Mouse (Mus musculus) urinary bladder, postnatal 10 days (tissue): ENCODE data around the gene Olfr1109.

Experiments
- DNase-seq: peaks from one replicate; pipeline ENCODE4 v3.0.0; 2022; ENCODE audit warnings: low spot score

Gene Olfr1109

GRCm38 (mm10) chr2:87095908-87096307, at the start of gene Olfr1109:
Gene Olfr1109, minus strand, starts transcription at chr2:87096008.
- no peak for DNase-seq

- no peak for DNase-seq
Measured at GRCm38 (mm10) chr2:87140200-87140599, 44.4 kb upstream of the Olfr1109 start, which contains the start of gene Olfr1110. Gene Olfr1110, minus strand, starts transcription at chr2:87140300.

- no peak for DNase-seq
Measured at GRCm38 (mm10) chr2:87114467-87114866, 18.7 kb upstream of the Olfr1109 start, which contains the start of gene Olfr259. Gene Olfr259, minus strand, starts transcription at chr2:87114567.

- no peak for DNase-seq
Measured at GRCm38 (mm10) chr2:87075717-87076116, 20.1 kb downstream of the Olfr1109 start, which contains the start of gene Olfr1107. Gene Olfr1107, minus strand, starts transcription at chr2:87075817.

- no peak for DNase-seq
Measured at GRCm38 (mm10) chr2:87052173-87052572, 43.6 kb downstream of the Olfr1109 start, which contains the start of gene Olfr1106. Gene Olfr1106, minus strand, starts transcription at chr2:87052273.
